Mouse (Mus musculus): Measurements from ENCODE around the gene Fto. TPM values are rescaled to one million over a fixed set of nuclear protein-coding genes. Genes with fewer than 3 reads are reported as not detected.

The Fto gene
- polyA plus RNA-seq, 1 experiment from 2014 or later: 151 TPM

- WGBS: 56% methylated on average over 2 of the region's 2 CpGs
- peaks cover under 1% of the 10 kb centered on the region for H3K4me1 ChIP-seq (ENCODE audit: control insufficient read depth, insufficient read depth, low read depth, low read length)
- no peaks in the 10 kb centered on the region for H3K36me3 ChIP-seq (ENCODE audit: control insufficient read depth, insufficient read depth, low read length)
- H3K9ac ChIP-seq (ENCODE audit: low read depth, low read length): no peak overlapping the region
- no peaks in the 10 kb centered on the region for H3K9me3 ChIP-seq (ENCODE audit: control insufficient read depth, low read length)
- no peak overlapping the region for H3K27ac ChIP-seq (ENCODE audit: low read depth, low read length)
- H3K4me2 ChIP-seq (ENCODE audit: low read length): no peak overlapping the region
- ATAC-seq: no peak
- no peaks in the 10 kb centered on the region for H3K27me3 ChIP-seq (replicated peaks; ENCODE audit: control insufficient read depth, insufficient read depth, low read length)
- no peak overlapping the region for H3K4me3 ChIP-seq (ENCODE audit: low read length)
Observed at GRCm38 (mm10) chr8:91499303-91499702, 186.0 kb downstream of the Fto start.

DNA sequence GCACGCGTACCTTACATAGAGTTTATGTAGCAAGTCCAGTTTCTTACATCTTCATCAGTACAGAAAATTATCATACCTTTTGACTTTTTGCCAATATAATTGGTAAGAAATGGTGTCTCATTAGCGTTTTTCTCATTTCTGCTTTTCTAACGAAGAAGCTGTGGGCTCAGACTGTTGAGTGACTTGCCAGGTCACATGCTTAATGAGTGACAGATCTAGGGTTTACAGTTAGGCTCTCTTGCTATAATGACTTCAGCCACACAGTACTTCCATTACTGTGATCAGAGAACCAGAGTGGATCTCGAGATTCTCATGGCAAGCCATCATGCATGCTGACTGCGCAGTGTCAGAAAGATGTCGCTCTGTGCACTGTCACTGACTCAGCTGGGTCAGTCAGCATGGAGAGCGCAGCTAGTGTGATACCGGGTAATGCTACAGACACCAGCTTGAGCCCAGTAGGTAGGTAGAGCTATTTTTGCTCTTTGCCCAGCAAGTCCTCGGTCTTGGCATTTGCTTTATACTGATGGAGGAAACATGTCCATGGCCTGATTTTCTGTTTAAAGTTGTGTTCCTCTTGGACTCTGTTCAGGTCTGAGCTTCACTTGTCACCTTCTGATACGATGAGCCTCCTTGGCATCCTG, 188.8 kb downstream of the Fto start:
- no peak overlapping the region for H3K27ac ChIP-seq (ENCODE audit: low read depth, low read length)
- WGBS: 73% methylated on average over 11 of the region's 11 CpGs

GRCm38 (mm10) chr8:91502791-91503190, 189.5 kb downstream of the Fto start:
- 37% methylated on average over 5 of the region's 5 CpGs for WGBS
- no peak overlapping the region for H3K27ac ChIP-seq (ENCODE audit: low read depth, low read length)
- ATAC-seq: 0 out of 2 replicates have a peak, but pooled peaks have one; percentile 54
- H3K4me1 ChIP-seq (ENCODE audit: control insufficient read depth, insufficient read depth, low read depth, low read length): peaks cover 8% of the 10 kb centered on the region
- H3K4me3 ChIP-seq (ENCODE audit: low read length): no peak overlapping the region
- H3K27me3 ChIP-seq (replicated peaks; ENCODE audit: control insufficient read depth, insufficient read depth, low read length): no peaks in the 10 kb centered on the region
- no peak overlapping the region for H3K9ac ChIP-seq (ENCODE audit: low read depth, low read length)
- no peak overlapping the region for H3K4me2 ChIP-seq (ENCODE audit: low read length)
- no peaks in the 10 kb centered on the region for H3K36me3 ChIP-seq (ENCODE audit: control insufficient read depth, insufficient read depth, low read length)
- no peaks in the 10 kb centered on the region for H3K9me3 ChIP-seq (ENCODE audit: control insufficient read depth, low read length)

More for the DNA sequence above, 188.8 kb downstream of the Fto start:
- no peak for ATAC-seq
- Histone ChIP-seq H3K9ac (ENCODE audit: low read depth, low read length) (no peak overlapping the region), H3K4me1 (ENCODE audit: control insufficient read depth, insufficient read depth, low read depth, low read length) (peaks cover 8% of the 10 kb centered on the region), H3K4me2 (ENCODE audit: low read length) (no peak overlapping the region), H3K4me3 (ENCODE audit: low read length) (no peak overlapping the region), H3K36me3 (ENCODE audit: control insufficient read depth, insufficient read depth, low read length) (no peaks in the 10 kb centered on the region), H3K9me3 (ENCODE audit: control insufficient read depth, low read length) (no peaks in the 10 kb centered on the region), H3K27me3 (replicated peaks; ENCODE audit: control insufficient read depth, insufficient read depth, low read length) (no peaks in the 10 kb centered on the region)

GRCm38 (mm10) chr8:91504360-91504759, 191.0 kb downstream of the Fto start:
- WGBS: 69% methylated on average over 3 of the region's 3 CpGs
- Histone ChIP-seq H3K4me1 (ENCODE audit: control insufficient read depth, insufficient read depth, low read depth, low read length) (peaks cover 9% of the 10 kb centered on the region), H3K27me3 (replicated peaks; ENCODE audit: control insufficient read depth, insufficient read depth, low read length) (no peaks in the 10 kb centered on the region), H3K9ac (ENCODE audit: low read depth, low read length) (no peak overlapping the region), H3K4me3 (ENCODE audit: low read length) (no peak overlapping the region), H3K36me3 (ENCODE audit: control insufficient read depth, insufficient read depth, low read length) (no peaks in the 10 kb centered on the region), H3K4me2 (ENCODE audit: low read length) (no peak overlapping the region), H3K9me3 (ENCODE audit: control insufficient read depth, low read length) (no peaks in the 10 kb centered on the region), H3K27ac (ENCODE audit: low read depth, low read length) (no peak overlapping the region)
- no peak for ATAC-seq

GRCm38 (mm10) chr8:91504891-91505290, 191.6 kb downstream of the Fto start:
- WGBS: 50% methylated on average over 10 of the region's 10 CpGs
- Histone ChIP-seq H3K27me3 (replicated peaks; ENCODE audit: control insufficient read depth, insufficient read depth, low read length) (no peaks in the 10 kb centered on the region), H3K4me3 (ENCODE audit: low read length) (no peak overlapping the region), H3K4me1 (ENCODE audit: control insufficient read depth, insufficient read depth, low read depth, low read length) (peaks cover 9% of the 10 kb centered on the region), H3K9ac (ENCODE audit: low read depth, low read length) (no peak overlapping the region), H3K27ac (ENCODE audit: low read depth, low read length) (no peak overlapping the region), H3K9me3 (ENCODE audit: control insufficient read depth, low read length) (no peaks in the 10 kb centered on the region), H3K4me2 (ENCODE audit: low read length) (no peak overlapping the region), H3K36me3 (ENCODE audit: control insufficient read depth, insufficient read depth, low read length) (no peaks in the 10 kb centered on the region)
- no peak for ATAC-seq

DNA sequence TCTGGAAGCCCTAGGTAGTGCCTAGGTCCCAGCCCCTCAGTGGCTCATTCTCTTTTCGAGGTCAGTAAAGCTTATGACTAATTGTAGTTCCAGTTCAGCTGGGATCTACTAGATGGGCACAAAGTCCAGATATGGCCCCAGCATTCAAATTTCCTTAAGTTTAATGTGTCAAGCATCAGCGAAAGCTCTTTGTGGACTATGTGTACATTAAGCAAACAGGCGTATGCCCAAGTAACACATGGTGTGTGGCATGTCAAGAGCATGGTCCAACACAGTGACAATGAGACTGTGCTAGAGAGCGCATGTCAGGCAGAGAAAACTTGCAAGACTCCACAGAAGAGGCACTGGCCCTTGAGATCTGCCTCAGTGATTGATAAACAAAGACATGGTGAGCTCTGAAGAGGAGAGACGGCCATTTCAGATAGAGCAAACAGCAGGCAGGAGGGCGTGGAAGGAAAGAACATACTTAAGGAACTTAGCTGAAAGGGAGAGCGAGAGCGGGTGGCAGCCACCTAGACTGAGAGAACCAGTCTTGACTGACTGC, 192.2 kb downstream of the Fto start:
- Histone ChIP-seq H3K4me1 (ENCODE audit: control insufficient read depth, insufficient read depth, low read depth, low read length) (peaks cover 9% of the 10 kb centered on the region), H3K27me3 (replicated peaks; ENCODE audit: control insufficient read depth, insufficient read depth, low read length) (no peaks in the 10 kb centered on the region)

GRCm38 (mm10) chr8:91505997-91506672, 192.8 kb downstream of the Fto start:
- H3K27me3 ChIP-seq (replicated peaks; ENCODE audit: control insufficient read depth, insufficient read depth, low read length): no peaks in the 10 kb centered on the region

More for the DNA sequence above, 192.2 kb downstream of the Fto start:
- no peak for ATAC-seq
- 82% methylated on average over 8 of the region's 8 CpGs for WGBS
- H3K9me3 ChIP-seq (ENCODE audit: control insufficient read depth, low read length): no peaks in the 10 kb centered on the region
- no peak overlapping the region for H3K4me2 ChIP-seq (ENCODE audit: low read length)
- no peak overlapping the region for H3K4me3 ChIP-seq (ENCODE audit: low read length)
- no peak overlapping the region for H3K27ac ChIP-seq (ENCODE audit: low read depth, low read length)
- H3K9ac ChIP-seq (ENCODE audit: low read depth, low read length): no peak overlapping the region
- H3K36me3 ChIP-seq (ENCODE audit: control insufficient read depth, insufficient read depth, low read length): no peaks in the 10 kb centered on the region

GRCm38 (mm10) chr8:91506682-91507257, 193.4 kb downstream of the Fto start:
- H3K4me3 ChIP-seq (ENCODE audit: low read length): no peak overlapping the region
- H3K36me3 ChIP-seq (ENCODE audit: control insufficient read depth, insufficient read depth, low read length): no peaks in the 10 kb centered on the region
- WGBS: 62% methylated on average over 6 of the region's 6 CpGs
- no peaks in the 10 kb centered on the region for H3K27me3 ChIP-seq (replicated peaks; ENCODE audit: control insufficient read depth, insufficient read depth, low read length)
- no peaks in the 10 kb centered on the region for H3K9me3 ChIP-seq (ENCODE audit: control insufficient read depth, low read length)
- peaks cover 9% of the 10 kb centered on the region for H3K4me1 ChIP-seq (ENCODE audit: control insufficient read depth, insufficient read depth, low read depth, low read length)
- H3K27ac ChIP-seq (ENCODE audit: low read depth, low read length): no peak overlapping the region
- ATAC-seq: no peak
- H3K9ac ChIP-seq (ENCODE audit: low read depth, low read length): no peak overlapping the region
- no peak overlapping the region for H3K4me2 ChIP-seq (ENCODE audit: low read length)

More at GRCm38 (mm10) chr8:91505997-91506672, 192.8 kb downstream of the Fto start:
- Histone ChIP-seq H3K27ac (ENCODE audit: low read depth, low read length) (no peak overlapping the region), H3K4me2 (ENCODE audit: low read length) (no peak overlapping the region), H3K4me3 (ENCODE audit: low read length) (no peak overlapping the region), H3K9ac (ENCODE audit: low read depth, low read length) (no peak overlapping the region), H3K36me3 (ENCODE audit: control insufficient read depth, insufficient read depth, low read length) (no peaks in the 10 kb centered on the region), H3K9me3 (ENCODE audit: control insufficient read depth, low read length) (no peaks in the 10 kb centered on the region), H3K4me1 (ENCODE audit: control insufficient read depth, insufficient read depth, low read depth, low read length) (peaks cover 9% of the 10 kb centered on the region)
- ATAC-seq: no peak
- 80% methylated on average over 4 of the region's 4 CpGs for WGBS

GRCm38 (mm10) chr8:91507681-91508097, 194.4 kb downstream of the Fto start:
- H3K9ac ChIP-seq (ENCODE audit: low read depth, low read length): no peak overlapping the region
- H3K9me3 ChIP-seq (ENCODE audit: control insufficient read depth, low read length): no peaks in the 10 kb centered on the region
- 78% methylated on average over 7 of the region's 7 CpGs for WGBS
- no peaks in the 10 kb centered on the region for H3K27me3 ChIP-seq (replicated peaks; ENCODE audit: control insufficient read depth, insufficient read depth, low read length)
- no peaks in the 10 kb centered on the region for H3K36me3 ChIP-seq (ENCODE audit: control insufficient read depth, insufficient read depth, low read length)
- no peak overlapping the region for H3K4me2 ChIP-seq (ENCODE audit: low read length)
- ATAC-seq: no peak
- H3K4me3 ChIP-seq (ENCODE audit: low read length): no peak overlapping the region
- no peak overlapping the region for H3K27ac ChIP-seq (ENCODE audit: low read depth, low read length)
- H3K4me1 ChIP-seq (ENCODE audit: control insufficient read depth, insufficient read depth, low read depth, low read length): peaks cover 9% of the 10 kb centered on the region

All from hindbrain, embryonic 16.5 days (tissue).